Mouse (Mus musculus) right cerebral cortex, postnatal 25 days (tissue): Measurements from ENCODE around the gene Gfra1.

Experiments used
- DNase-seq: peaks from one replicate; pipeline ENCODE4 v3.0.0; 2022

Gfra1 gene

DNA sequence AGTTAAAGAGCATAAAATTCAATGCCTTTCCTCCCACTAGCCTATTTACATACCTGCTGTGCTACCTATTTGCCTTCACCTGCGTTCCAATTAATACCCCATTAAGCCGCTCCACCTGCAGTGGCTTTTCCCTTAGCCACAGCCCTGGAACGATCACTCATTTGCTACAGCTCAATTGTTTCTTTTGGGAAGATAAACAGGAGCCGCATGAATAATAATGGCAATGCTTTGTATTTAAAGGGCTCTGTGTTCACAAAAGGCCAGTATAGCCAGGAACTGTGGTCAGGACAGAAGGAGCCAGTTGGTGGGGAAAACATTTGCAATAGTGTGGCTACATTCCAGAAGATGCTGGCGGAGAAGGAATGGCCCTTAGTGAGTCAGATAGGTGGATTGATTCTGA lies 141.1 kb downstream of the Gfra1 start:
- no peak for DNase-seq

DNA sequence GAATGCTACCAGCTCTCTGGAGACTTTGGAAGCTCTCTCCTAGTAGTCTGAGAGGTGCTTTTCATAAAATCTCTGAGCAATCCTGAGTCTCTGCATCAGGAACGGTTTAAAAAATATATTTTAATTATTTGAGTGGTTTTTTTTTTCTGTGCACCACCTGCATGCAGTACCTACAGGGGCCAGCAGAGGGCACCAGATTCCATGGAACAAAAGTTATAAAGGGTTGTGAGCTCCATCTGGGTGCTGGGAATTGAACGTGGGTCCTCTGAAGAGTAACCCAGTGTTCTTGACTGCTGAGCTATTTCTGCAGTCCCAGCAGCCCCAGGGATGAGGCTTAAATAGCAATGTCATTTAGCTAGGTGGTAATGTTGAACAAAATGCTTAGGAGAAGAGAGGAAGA lies 141.9 kb downstream of the Gfra1 start:
- DNase-seq, result no peak

DNA sequence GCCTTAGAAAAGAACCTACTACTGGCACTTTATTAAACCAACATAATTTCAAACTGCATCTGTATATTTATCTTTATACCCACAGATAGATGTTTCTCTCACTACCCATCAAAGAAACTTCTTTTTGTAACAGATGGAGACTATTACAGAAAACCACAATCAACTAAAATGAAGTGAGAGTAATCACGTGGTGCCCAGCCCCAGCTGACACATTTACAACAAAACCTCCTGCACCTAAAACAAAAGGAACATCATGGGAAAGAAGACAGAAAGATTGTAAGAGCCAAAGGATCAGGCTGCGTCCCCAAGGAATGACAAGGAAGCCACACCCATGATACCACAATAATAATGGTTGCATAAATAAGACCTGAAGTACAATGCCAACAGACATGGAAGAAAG lies 143.2 kb downstream of the Gfra1 start:
- no peak for DNase-seq

DNA sequence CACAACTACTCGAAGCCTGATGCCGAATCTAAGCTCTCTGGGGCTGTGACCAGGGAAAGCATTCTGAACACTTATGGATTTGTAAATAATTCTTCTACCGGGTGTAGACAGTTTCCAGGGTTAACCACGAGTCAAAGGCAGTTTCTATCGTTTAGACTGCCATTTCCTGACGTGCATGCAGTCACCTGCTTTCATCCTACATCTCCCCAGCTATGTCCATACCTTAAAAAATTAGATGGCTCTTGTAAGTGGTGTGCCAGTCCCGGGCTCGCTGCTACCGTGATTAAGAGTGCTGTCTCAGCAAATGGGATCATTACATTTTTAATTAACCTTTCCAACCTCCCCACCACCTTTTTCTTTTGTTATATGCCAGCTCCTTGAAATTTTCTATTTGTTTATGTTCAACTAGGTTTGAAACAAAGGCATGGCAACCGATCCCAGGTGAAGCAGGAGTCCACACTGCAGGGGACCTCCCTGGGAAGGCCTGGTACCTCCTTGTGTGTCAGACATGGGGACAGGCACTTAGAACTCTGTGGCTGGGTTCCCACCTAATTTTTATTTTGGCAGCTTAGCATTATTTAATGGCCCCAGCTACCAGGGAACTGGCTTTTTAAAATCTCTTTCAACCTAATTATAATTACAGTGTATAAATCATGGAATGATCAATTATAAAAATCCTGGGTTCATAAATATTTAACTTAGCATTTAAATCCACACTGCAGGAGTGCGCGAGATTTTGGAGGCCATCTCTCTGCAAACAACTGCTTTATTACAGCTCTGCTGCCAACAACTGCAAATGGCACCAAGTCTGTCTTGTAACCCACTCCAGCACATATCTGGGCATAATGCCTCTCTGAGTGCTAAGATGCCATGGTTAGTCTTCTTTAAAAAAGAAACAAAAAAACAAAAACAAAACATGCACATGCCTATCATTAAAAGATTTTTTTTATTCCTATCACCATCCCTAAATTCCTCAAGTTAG lies 145.1 kb downstream of the Gfra1 start:
- no peak for DNase-seq

DNA sequence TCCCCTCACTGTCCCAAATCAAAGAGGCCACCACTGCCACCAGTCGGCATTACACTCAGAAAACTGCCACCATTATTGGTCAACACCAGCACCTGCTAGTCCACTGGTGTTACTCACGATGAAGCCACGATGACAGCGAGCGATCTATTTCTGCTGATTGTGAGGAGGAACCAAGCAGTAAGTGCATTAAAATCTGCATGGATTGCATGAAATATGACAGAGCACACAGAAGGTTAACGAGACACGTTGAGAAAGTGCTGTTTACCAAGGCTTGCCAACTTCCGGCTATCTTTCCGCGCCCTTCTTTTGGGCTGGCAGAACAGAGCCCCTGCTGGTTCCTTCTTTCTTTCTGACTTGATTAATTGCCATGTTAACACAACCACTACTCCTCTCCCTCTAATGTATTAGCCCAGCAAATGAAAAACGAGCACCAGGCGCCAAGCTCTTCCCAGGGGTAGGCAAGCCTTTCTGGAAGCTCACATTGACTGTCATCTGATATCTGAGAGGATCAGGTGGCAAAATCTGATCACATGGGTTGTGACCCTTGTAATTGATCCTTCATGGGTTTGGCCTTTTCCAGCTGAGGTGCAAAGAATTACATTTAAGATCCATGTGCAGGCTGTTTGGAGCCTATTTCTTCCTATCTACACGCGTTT lies 146.0 kb downstream of the Gfra1 start:
- DNase-seq, result no peak

DNA sequence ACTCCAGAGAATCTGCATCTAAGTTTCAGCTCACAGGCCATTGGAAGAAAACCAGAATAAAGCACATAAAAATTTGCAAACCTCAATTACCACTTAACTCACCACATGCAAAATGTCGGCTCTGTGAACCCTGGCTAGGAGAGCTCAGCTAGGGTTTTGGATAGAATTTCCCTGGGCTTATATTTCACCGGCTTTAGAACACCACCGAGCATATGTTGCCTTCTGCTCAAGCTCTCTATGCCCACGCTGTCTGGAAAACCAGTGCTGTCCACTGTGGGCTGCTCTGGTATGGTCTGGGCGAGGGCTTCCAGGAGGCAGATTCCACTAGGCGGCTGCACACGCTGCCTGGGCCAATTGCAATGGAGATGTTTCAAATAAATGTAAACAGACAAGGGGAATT lies 154.6 kb downstream of the Gfra1 start:
- DNase-seq, result no peak

DNA sequence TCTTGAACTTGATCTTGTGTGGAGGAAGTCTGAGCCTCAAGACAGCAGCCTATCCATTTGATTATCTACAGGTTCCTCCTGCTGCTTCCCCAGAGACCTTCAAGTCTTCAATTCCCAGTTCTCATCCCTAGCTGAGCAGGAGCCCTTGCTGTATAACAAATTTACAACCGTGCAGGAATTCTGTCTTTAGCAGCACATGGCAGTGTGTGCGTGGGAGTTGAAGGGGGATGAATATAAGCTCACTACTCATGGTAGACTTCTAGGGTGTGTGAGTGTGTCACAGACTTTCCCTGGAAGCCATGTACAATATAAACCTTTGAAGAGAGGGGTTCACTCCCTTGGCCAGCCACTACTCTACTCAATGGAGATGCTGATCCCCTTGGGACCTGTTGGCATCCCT lies 157.8 kb downstream of the Gfra1 start:
- no peak for DNase-seq

DNA sequence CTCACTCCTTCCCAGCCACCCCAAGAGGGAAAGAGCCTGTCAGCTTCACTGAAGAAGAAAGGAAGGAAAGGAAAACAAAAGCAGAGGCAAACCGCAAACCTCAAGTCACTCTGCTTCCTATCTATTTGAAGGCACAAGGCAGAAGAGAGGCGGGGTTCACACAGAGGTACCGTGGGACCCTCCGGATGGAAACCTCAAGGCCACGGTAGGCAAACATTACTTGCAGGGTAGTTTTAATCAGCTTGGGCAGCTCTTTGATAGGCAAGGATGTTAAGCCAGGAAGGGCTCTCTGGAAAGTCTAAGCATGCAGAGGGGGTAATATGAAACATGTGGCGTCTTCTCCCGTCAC lies 158.9 kb downstream of the Gfra1 start:
- no peak for DNase-seq

DNA sequence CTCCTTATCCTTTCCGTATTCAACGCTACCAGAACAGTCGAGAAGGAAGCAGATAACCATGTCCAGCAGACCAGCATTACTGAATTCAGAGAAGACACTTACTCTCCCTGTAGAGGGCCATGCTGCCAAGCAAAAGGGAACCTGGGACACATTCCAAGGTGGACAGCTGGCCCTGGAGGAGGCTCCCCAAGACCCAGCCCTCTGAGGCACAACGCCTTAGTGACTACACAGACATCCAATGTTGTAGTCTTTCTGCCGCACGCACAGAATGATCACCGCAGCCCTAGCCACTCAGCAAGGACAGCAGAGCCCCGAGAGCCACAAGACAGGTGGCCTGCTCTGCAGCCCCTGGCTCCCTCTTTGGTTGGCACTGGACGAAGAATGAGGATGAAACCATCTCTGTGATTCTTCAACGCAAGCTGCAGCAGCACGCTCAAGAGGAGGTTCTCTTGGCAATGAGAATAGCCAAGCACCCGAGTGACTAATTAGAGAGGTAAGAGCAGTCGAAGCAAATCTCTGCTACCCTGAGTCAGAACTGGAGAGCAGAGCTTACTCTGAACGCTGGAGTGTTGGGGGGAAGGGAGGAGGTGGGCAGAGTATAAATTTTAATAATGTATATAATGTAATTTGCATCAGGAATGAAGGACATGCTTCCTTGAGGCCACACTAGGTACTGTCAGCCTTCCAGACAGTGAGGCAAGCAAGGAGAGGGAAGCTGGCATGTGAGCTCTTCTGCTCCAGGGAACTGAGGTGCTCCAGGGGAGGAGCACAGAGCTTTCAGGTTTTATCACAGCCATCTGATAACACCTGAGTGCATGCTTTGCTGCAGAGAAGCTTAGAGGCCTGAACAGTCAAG lies 159.5 kb downstream of the Gfra1 start:
- DNase-seq, result peak; percentile 20

DNA sequence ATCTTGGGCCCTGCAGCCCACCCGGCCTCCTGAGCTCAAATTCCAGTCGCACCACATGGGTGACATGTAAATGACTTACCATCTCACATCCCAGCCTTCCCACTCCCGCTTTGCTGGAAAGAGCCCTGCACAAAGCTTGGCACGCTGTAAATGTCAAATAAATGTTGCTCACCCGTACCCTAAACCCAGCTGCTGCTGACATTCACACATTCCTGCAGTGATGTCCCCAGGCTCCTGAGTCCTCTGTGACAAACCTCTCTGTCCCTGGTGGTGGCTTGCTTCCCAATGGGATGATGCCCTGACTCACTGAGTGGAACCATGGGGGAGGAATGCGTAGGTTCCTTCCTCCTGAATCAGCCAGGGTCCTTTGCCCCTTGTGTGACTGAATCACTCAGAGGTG lies 167.6 kb downstream of the Gfra1 start:
- no peak for DNase-seq

DNA sequence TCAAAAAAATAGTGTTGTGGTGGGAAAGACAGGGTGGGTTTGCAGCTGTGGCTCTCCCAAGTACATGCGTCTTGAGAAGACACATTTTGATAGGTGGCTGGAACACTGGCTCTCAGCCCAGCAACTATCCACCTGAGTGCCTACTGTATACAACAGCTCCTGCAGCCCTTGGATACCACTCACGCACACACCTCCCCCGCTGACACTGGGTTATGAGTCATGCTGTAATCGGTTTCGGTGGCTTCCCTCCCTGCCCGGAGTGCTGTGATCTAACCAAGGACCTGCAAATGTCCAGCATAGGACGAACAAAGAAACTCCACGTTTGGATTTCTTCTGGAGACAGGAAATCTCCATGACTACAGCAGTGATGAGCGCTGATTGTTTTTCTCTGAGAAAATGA lies 180.4 kb downstream of the Gfra1 start:
- DNase-seq, result no peak

DNA sequence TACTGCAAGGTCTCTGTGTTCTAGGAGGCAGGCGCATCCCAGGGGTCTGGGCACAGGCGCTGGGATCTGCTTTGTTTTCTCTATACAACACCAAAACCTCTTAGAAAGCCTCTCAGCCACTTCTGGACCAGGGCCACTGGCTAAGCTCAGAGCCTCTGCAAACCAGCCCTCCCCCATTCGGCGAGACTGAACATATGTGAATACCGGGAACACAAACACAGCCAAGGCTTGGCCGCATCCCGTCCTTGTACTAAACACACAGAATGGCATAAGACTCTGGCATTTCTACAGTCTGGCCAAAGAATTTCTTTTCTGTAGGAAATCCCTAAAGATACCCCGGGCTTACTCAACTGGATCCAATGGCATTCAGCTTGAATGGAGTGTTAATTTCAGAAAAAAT lies 183.9 kb downstream of the Gfra1 start:
- no peak for DNase-seq

DNA sequence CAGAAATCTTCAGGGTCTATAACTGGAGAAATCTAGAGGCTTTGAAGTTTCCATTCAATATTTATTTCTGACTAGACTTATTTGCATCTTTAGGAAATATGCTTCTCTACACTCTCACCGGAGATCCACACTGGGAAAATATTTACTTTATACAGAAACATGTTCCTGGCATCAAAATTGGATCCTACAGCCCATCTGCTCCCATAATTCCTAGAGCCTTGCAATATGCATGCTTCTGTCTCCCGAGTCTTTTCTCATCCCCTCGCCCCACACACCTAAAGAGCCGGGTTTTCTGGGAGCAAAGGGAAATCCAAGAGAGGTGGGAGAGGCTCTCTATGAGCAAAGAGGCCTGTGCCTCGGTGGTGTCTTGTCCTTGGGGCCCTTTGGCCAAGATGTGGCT lies 184.9 kb downstream of the Gfra1 start:
- DNase-seq, result peak; percentile 32

DNA sequence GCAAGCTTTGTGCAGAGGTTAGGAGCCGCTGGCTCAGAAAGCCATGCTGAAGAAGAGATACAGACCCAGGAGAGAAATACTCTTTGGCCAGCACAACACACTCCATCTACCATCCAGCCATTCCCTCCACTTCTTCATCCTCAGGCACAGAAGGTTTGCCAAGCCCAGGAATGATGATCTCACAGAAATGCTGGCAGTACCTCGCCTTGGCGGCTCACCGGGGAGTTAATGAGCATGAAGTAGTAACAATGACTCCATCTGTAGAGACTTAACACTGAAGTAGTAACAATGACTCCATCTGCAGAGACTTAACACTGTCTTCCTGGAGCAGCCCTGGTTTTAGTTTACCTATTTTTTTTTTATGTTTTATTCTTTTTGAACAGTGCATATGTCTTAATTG lies 187.2 kb downstream of the Gfra1 start:
- DNase-seq, result no peak

DNA sequence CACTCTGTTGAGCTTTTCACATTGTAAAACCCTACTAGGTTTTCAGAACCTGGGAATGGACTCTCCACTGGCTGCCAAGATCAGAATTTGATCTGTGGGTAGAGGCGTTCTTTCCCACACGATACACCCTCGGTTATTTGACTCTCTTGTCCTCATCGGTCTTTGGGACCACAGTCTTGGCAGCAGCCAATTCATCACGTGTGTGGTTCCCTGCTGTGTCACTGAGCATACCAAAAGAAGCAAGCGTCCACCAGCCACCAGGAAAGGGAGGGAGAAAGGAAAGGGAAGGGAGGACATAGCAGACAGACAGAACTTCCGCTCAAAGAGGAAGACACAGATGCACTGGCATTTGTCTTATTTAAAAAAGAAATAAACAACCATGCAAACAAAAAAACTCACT lies 189.1 kb downstream of the Gfra1 start:
- no peak for DNase-seq

DNA sequence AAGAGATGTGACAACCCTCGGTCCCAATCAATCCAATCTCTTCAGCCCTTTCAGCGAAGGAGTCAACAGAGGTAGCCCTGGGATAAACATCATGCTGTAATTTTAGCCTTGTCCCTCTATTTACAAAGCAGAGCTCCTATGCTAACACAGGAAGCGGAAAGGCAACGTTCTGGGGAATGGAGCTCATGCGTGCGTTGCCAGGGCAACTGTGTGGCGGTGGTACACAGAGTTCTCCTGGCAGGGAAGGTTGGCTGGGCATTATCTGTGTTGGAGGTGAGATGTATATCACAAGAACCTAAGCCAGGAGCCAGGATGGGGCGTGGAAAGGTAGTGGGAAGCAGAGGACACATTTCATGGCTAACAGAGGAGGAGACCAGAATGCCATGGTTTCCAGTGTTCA lies 194.8 kb downstream of the Gfra1 start:
- peak; percentile 37 for DNase-seq

DNA sequence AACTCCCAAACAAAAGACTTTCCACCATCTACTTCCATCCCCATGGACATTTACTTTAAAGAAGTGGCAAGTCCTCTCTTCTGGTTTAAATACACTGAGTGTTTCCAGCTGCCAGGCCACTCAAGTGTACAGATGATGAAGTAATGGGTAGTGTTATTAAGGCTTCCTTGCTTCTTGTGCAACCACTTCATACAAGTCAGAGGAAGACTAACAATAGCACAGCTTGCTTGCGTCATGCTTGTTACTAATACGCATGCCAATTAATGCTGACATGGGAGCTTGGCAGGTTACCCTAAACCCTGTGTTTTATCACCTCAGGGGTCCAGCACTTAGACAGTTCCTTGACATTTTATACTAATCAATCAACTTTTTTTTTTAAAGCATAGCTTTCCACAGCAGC lies 196.5 kb downstream of the Gfra1 start:
- no peak for DNase-seq

DNA sequence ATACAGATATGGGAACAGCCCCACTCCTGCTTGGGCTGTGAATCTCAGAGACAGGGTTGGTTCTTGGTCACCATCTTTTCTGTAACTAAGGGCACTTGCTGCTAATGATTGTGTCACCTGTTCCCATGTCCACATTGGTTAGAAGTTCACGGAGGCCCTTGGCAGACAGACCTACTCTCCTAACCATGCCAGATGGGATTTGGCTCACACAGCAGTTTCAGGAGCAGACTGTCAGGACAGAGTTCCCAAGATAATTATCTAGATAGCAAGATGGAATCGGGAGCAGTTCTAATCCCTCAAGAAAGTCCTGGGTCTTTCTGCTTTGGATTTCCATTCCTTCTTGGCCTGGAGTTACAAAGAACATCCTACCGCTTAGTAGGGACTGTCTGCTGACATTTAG lies 199.2 kb downstream of the Gfra1 start:
- DNase-seq, result no peak

DNA sequence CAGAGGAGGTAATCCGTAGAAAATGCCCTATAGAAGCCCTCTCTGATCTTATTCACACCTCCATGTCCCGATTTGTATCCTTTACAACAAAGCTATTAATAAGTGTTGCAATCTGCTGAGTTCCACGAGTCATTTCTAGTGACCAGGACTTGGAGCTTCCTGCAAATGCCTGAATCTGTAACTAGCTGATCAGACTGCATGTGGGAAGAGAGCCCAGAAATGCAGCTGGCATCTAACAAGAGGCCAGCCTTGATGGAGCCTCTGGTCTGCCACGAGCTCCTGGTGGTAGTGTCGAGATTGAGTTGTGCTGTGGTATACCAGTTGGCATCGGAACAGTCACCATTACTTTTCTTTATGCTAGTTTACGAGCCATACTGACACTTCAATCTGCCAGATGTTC lies 200.3 kb downstream of the Gfra1 start:
- no peak for DNase-seq

DNA sequence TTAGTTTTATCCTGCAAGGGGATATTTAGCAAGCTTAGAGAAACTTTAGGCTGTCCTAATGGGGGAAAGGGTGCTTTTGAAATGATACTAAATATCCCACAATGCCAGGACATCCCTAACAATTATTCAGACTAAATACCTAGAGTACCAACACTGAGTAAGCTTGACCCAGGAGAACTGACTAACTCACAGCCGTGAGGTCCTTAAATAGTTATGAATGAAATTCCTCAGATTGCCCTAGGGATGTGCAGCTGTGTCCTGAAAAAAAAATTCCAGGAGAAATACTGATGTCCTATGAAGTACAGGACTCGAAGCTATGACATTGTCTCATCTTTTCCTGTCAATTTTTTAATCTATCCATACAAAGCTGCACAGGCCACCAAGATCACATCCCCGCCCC lies 201.5 kb downstream of the Gfra1 start:
- DNase-seq, result no peak

DNA sequence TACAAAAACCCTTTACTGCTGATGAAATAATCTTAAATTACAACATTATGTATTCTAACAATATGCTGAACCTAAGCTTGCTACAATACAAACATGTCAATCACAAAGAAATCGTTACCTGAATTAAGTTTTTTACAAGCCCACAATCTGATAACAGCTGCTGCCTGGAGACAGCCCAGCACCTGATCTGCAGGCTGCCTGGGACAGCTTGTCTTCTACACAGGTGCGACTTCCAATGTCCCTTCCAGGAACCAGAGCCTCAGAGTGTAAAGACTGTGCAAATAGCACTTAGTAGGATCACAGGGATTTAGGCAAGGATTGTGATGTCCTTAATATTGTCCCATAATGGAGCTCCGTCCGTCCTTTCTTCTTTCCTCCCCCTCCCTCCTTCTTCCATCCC lies 204.0 kb downstream of the Gfra1 start:
- no peak for DNase-seq

DNA sequence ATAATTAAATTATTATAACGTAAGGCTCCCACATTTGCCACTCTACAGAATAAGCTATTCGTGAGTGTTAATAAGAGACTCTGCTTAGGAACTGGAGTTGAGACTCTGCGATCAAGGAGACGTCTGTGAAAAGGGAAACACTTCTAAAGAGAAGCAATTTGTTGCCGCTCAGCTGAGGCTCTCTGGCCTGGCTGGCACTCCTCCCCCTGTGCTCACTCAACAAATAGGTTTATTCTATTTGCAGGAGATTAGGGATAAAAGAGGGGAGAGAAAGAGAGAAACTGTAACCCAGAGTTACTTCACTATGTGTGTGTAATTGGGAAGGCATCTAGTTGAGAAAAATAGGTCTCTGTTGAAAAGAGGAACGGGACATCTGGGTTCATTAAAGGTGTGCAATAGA lies 204.6 kb downstream of the Gfra1 start:
- no peak for DNase-seq

DNA sequence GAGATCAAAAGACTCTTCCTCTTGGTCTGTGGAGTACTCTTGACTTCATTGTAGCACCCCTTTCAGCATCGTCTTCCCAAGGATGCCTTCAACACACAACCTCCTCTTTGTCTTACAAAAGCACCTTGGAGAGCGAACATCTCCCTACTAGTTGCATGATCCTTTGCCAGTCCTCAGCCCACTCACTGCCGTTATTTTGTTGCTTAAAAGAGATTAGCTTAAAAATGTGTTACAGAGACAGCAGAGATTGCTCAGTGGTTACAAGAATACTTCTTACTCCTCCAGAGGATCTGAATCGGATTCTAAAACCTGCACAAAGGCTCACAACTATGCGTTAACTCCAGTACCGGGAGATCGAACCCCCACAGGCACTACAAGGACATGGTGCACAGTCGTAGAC lies 205.5 kb downstream of the Gfra1 start:
- DNase-seq, result no peak

DNA sequence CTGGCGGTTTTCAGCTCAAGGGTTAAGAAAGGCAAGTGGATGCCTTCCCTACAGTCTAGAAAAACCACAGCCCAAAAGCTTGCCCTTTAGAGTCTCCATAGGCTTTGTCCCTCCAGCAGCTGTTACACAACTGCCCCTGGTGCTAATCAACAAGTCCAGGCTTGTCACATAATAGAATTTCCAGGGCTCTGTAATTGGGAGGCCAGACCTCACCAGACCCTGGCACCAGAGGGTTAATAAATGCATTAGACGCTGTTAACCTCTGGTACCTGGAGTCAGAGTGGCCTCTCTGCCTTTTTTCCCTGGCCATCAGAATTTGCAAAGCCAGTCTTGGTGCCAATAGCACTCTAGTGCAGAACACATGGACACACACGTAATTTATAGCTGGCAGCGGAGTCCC lies 211.6 kb downstream of the Gfra1 start:
- DNase-seq, result no peak
